Mouse (Mus musculus): ENCODE results near the gene Ptprg.

The Ptprg gene

GRCm38 (mm10) chr14:12084076-12084475 is 530.7 kb downstream of the Ptprg start:
- in situ Hi-C loops (cut with MboI, MseI), result loop anchor here (10.0 kb wide), 1 partner anchor 709 kb away; no protein-coding TSS in a partner anchor

GRCm38 (mm10) chr14:12085078-12085477 is 531.7 kb downstream of the Ptprg start:
- in situ Hi-C loops (cut with MboI, MseI), result loop anchor here (10.0 kb wide), 1 partner anchor 710 kb away; no protein-coding TSS in a partner anchor

GRCm38 (mm10) chr14:12086167-12086566 is 532.8 kb downstream of the Ptprg start:
- in situ Hi-C loops (cut with MboI, MseI), result loop anchor here (10.0 kb wide), 1 partner anchor 711 kb away; no protein-coding TSS in a partner anchor

- in situ Hi-C loops (cut with MboI, MseI), result loop anchor here (10.0 kb wide), 1 partner anchor 715 kb away; no protein-coding TSS in a partner anchor
Observed at GRCm38 (mm10) chr14:12089954-12090353, 536.6 kb downstream of the Ptprg start.

GRCm38 (mm10) chr14:12091730-12092129 is 538.4 kb downstream of the Ptprg start:
- in situ Hi-C loops (cut with MboI, MseI), result no loop called here

GRCm38 (mm10) chr14:12099390-12100333 is 546.3 kb downstream of the Ptprg start:
- in situ Hi-C loops (cut with MboI, MseI), result no loop called here

GRCm38 (mm10) chr14:12102389-12103325 is 549.3 kb downstream of the Ptprg start:
- in situ Hi-C loops (cut with MboI, MseI), result no loop called here

- in situ Hi-C loops (cut with MboI, MseI), result no loop called here
Observed at GRCm38 (mm10) chr14:12104297-12105155, 551.2 kb downstream of the Ptprg start.

- in situ Hi-C loops (cut with MboI, MseI), result no loop called here
Observed at GRCm38 (mm10) chr14:12105156-12105430, 551.8 kb downstream of the Ptprg start.

GRCm38 (mm10) chr14:12105593-12105992 is 552.3 kb downstream of the Ptprg start:
- in situ Hi-C loops (cut with MboI, MseI), result no loop called here

GRCm38 (mm10) chr14:12107459-12107858 is 554.1 kb downstream of the Ptprg start:
- in situ Hi-C loops (cut with MboI, MseI), result no loop called here

GRCm38 (mm10) chr14:12107991-12108390 is 554.7 kb downstream of the Ptprg start:
- in situ Hi-C loops (cut with MboI, MseI), result no loop called here

GRCm38 (mm10) chr14:12112548-12113011 is 559.2 kb downstream of the Ptprg start:
- in situ Hi-C loops (cut with MboI, MseI), result no loop called here

- in situ Hi-C loops (cut with MboI, MseI), result no loop called here
Observed at GRCm38 (mm10) chr14:12113326-12113725, 560.0 kb downstream of the Ptprg start.

- in situ Hi-C loops (cut with MboI, MseI), result no loop called here
Observed at GRCm38 (mm10) chr14:12114016-12114415, 560.7 kb downstream of the Ptprg start.

GRCm38 (mm10) chr14:12119260-12119659 is 565.9 kb downstream of the Ptprg start:
- in situ Hi-C loops (cut with MboI, MseI), result no loop called here

GRCm38 (mm10) chr14:12121906-12122305 is 568.6 kb downstream of the Ptprg start:
- in situ Hi-C loops (cut with MboI, MseI), result no loop called here

GRCm38 (mm10) chr14:12124682-12125081 is 571.4 kb downstream of the Ptprg start:
- in situ Hi-C loops (cut with MboI, MseI), result loop anchor here (25.0 kb wide), 1 partner anchor 862 kb away; no protein-coding TSS in a partner anchor

GRCm38 (mm10) chr14:12127951-12128350 is 574.6 kb downstream of the Ptprg start:
- in situ Hi-C loops (cut with MboI, MseI), result loop anchor here (25.0 kb wide), 1 partner anchor 866 kb away; no protein-coding TSS in a partner anchor

GRCm38 (mm10) chr14:12132046-12132615 is 578.8 kb downstream of the Ptprg start:
- in situ Hi-C loops (cut with MboI, MseI), result loop anchor here (25.0 kb wide), 1 partner anchor 870 kb away; no protein-coding TSS in a partner anchor
